Mouse (Mus musculus) kidney, postnatal 4 days (tissue): ENCODE measurements around the gene Dnah1.

Source experiments
- DNase-seq, 2 experiments: peaks; one replicate each; pipeline ENCODE4 v3.0.0; 2021; ENCODE audit warnings: mixed read lengths in 2 of 2

Dnah1 gene

GRCm38 (mm10) chr14:31316613-31317012 lies 7.1 kb downstream of the Dnah1 start:
- no peak for DNase-seq

GRCm38 (mm10) chr14:31313192-31313591 lies 10.5 kb downstream of the Dnah1 start:
- DNase-seq, result no peak

GRCm38 (mm10) chr14:31285728-31286127 lies 38.0 kb downstream of the Dnah1 start:
- no peak for DNase-seq

GRCm38 (mm10) chr14:31272164-31272563 lies 51.5 kb downstream of the Dnah1 start:
- DNase-seq, result peak; percentile 92

- DNase-seq, result no peak
Observed at GRCm38 (mm10) chr14:31271121-31271520, 52.6 kb downstream of the Dnah1 start.

GRCm38 (mm10) chr14:31269456-31270100 lies 54.1 kb downstream of the Dnah1 start:
- DNase-seq, result peak; percentile 84 to 91

- no peak for DNase-seq
Observed at GRCm38 (mm10) chr14:31268301-31269001, 55.2 kb downstream of the Dnah1 start.

- DNase-seq, result no peak
Observed at GRCm38 (mm10) chr14:31267649-31268048, 56.0 kb downstream of the Dnah1 start.

GRCm38 (mm10) chr14:31260932-31261331 lies 62.8 kb downstream of the Dnah1 start:
- DNase-seq, result no peak

- no peak for DNase-seq
Observed at GRCm38 (mm10) chr14:31260374-31260773, 63.3 kb downstream of the Dnah1 start.

GRCm38 (mm10) chr14:31258476-31259050 lies 65.1 kb downstream of the Dnah1 start:
- peak in 1 of 2 experiments; percentile 29 for DNase-seq

- DNase-seq, result no peak
Observed at GRCm38 (mm10) chr14:31252091-31252490, 71.6 kb downstream of the Dnah1 start.

GRCm38 (mm10) chr14:31251626-31252025 lies 72.1 kb downstream of the Dnah1 start:
- DNase-seq, result no peak

- DNase-seq, result peak; percentile 97 to 98
Observed at GRCm38 (mm10) chr14:31251084-31251604, 72.6 kb downstream of the Dnah1 start, which contains the start of the genes Phf7 and Bap1. Gene Phf7, minus strand, starts transcription at chr14:31251317. Gene Bap1, plus strand, starts transcription at chr14:31251450.

GRCm38 (mm10) chr14:31250222-31251083 lies 73.2 kb downstream of the Dnah1 start:
- DNase-seq, result no peak

GRCm38 (mm10) chr14:31248396-31248795 lies 75.3 kb downstream of the Dnah1 start:
- no peak for DNase-seq

- no peak for DNase-seq
Observed at GRCm38 (mm10) chr14:31245946-31246345, 77.8 kb downstream of the Dnah1 start.

GRCm38 (mm10) chr14:31244777-31245176 lies 78.9 kb downstream of the Dnah1 start:
- DNase-seq, result no peak

- DNase-seq, result no peak
Observed at GRCm38 (mm10) chr14:31240528-31240927, 83.2 kb downstream of the Dnah1 start.

- DNase-seq, result no peak
Observed at GRCm38 (mm10) chr14:31237101-31237882, 86.4 kb downstream of the Dnah1 start.

- DNase-seq, result peak; percentile 90
Observed at GRCm38 (mm10) chr14:31233996-31234591, 89.6 kb downstream of the Dnah1 start.
